ENCODE assay signal across 10 mouse cellular contexts in genomic region chr7:16930850-16931249, GRCm38 (mm10). TPM values are rescaled to one million over a fixed set of nuclear protein-coding genes. Genes with fewer than 3 reads are reported as not detected.
A peak's percentile ranks its signal among the peaks of the same experiment; 100 is the strongest.
DNase-seq lines count a peak whose midpoint lies in the region; ATAC-seq and TF ChIP-seq lines count a peak whose summit lies in the region.
"Had no signal": no experiment of that assay in that cellular context is flagged by ENCODE, and none has a peak within 500 bp of the region (broad histone marks: within the 10 kb centered on the region; RNA-seq: fewer than 3 reads in every experiment).

No protein-coding gene starts in this region.

- H3K27me3 ChIP-seq in kidney, adult 2 months (replicated peaks; ENCODE audit: control insufficient read depth, insufficient read depth, low read length): no peaks in the 10 kb centered on the region
- H3K27me3 ChIP-seq in G1E (ENCODE audit: insufficient read depth, low read length): peaks cover 6% of the 10 kb centered on the region; the same call in 1 of the 2 replicates
- no peaks in the 10 kb centered on the region for H3K27me3 ChIP-seq in heart, postnatal 0 days (ENCODE audit: control insufficient read depth, insufficient read depth, low read length)
- no peaks in the 10 kb centered on the region for H3K27me3 ChIP-seq in midbrain, embryonic 16.5 days (ENCODE audit: control insufficient read depth, insufficient read depth, low read depth, low read length)
- H3K27me3 ChIP-seq: embryonic facial prominence, embryonic 12.5 days; limb, embryonic 15.5 days had no signal

- 0% methylated on average over 1 of the region's 1 CpGs for WGBS in kidney, adult 2 months
- 7% methylated on average over 1 of the region's 1 CpGs for WGBS in heart, postnatal 0 days
- WGBS in midbrain, embryonic 16.5 days: 0% methylated on average over 1 of the region's 1 CpGs

- TF ChIP-seq EP300 in heart, postnatal 0 days (IDR thresholded peaks at IDR 0.05; ENCODE audit: low read depth): no peak

- peak; percentile 78 for DNase-seq in kidney, adult 2 months
- DNase-seq in kidney, adult 11 months: no peak
- no peak for DNase-seq in G1E (ENCODE audit: low spot score)
- DNase-seq in cerebellum, adult 9-11 months: peak; percentile 80
- DNase-seq in heart, postnatal 0 days (ENCODE audit: low spot score): peak; percentile 44
- peak; percentile 75 to 80 for DNase-seq in left cerebral cortex, adult 2 months (ENCODE audit: extremely low spot score in 1 of 2, low spot score in 2 of 2)
- DNase-seq in thymus, postnatal 4 days: peak; percentile 81

- no peak overlapping the region for H3K4me2 ChIP-seq in heart, postnatal 0 days (ENCODE audit: low read depth, low read length)
- H3K4me2 ChIP-seq in midbrain, embryonic 16.5 days (ENCODE audit: low read length): no peak overlapping the region
- H3K4me2 ChIP-seq: embryonic facial prominence, embryonic 12.5 days; limb, embryonic 15.5 days had no signal

- no peak overlapping the region for H3K27ac ChIP-seq in kidney, adult 2 months (ENCODE audit: insufficient read depth, low read depth, low read length)
- H3K27ac ChIP-seq in heart, postnatal 0 days (ENCODE audit: low read depth): no peak overlapping the region
- H3K27ac ChIP-seq in left cerebral cortex, adult 2 months: peak overlapping the region; percentile 15; the same call in 1 of the 2 replicates
- 0 out of 2 replicates have a peak overlapping the region, but pooled peaks have one; percentile 24 for H3K27ac ChIP-seq in midbrain, embryonic 16.5 days (ENCODE audit: low read length)
- H3K27ac ChIP-seq: embryonic facial prominence, embryonic 12.5 days; limb, embryonic 15.5 days had no signal

- H3K4me1 ChIP-seq in kidney, adult 2 months (ENCODE audit: control insufficient read depth, insufficient read depth, low read length): no peaks in the 10 kb centered on the region
- H3K4me1 ChIP-seq in G1E (ENCODE audit: insufficient read depth, low read depth, low read length): peaks cover 5% of the 10 kb centered on the region; the same call in 1 of the 2 replicates
- no peaks in the 10 kb centered on the region for H3K4me1 ChIP-seq in heart, postnatal 0 days (ENCODE audit: control insufficient read depth, insufficient read depth)
- peaks cover 20% of the 10 kb centered on the region for H3K4me1 ChIP-seq in midbrain, embryonic 16.5 days (ENCODE audit: control insufficient read depth, insufficient read depth, low read length)
- H3K4me1 ChIP-seq: embryonic facial prominence, embryonic 12.5 days had no signal

- H3K9ac ChIP-seq in heart, postnatal 0 days (replicated peaks; ENCODE audit: low read depth, low read length): no peak overlapping the region
- no peak overlapping the region for H3K9ac ChIP-seq in midbrain, embryonic 16.5 days (ENCODE audit: low read depth, low read length)
- H3K9ac ChIP-seq: embryonic facial prominence, embryonic 12.5 days; limb, embryonic 15.5 days had no signal

- H3K36me3 ChIP-seq in kidney, adult 2 months (ENCODE audit: control insufficient read depth, insufficient read depth, low read length): no peaks in the 10 kb centered on the region
- H3K36me3 ChIP-seq in G1E (replicated peaks): no peaks in the 10 kb centered on the region
- H3K36me3 ChIP-seq in heart, postnatal 0 days (replicated peaks; ENCODE audit: control insufficient read depth, insufficient read depth, low read length): no peaks in the 10 kb centered on the region
- no peaks in the 10 kb centered on the region for H3K36me3 ChIP-seq in midbrain, embryonic 16.5 days (ENCODE audit: control insufficient read depth, insufficient read depth, low read length)
- H3K36me3 ChIP-seq: embryonic facial prominence, embryonic 12.5 days; limb, embryonic 15.5 days had no signal

- no peak for TF ChIP-seq POLR2A in kidney, adult 2 months (IDR thresholded peaks at IDR 0.05; ENCODE audit: low read depth, low read length)

- peak; percentile 57 for TF ChIP-seq CTCF in kidney, adult 2 months (conservative IDR thresholded peaks at IDR 0.05; ENCODE audit: insufficient read depth, insufficient read length, low read depth, low read length)
- TF ChIP-seq CTCF in G1E (IDR thresholded peaks at IDR 0.05; ENCODE audit: low read depth, low read length): peak; percentile 36; the same call in 1 of the 2 replicates
- peak; percentile 71 for TF ChIP-seq CTCF in heart, postnatal 0 days (IDR thresholded peaks at IDR 0.05; ENCODE audit: low read depth)
- peak; percentile 95 for TF ChIP-seq CTCF in left cerebral cortex, adult 2 months (IDR thresholded peaks at IDR 0.05)

- ATAC-seq in G1E (ENCODE audit: extremely low read depth, insufficient number of reproducible peaks, low FRiP score, poor library complexity, severe bottlenecking): no peak
- no peak for ATAC-seq in heart, postnatal 0 days (ENCODE audit: insufficient read depth, low read depth)
- ATAC-seq in midbrain, embryonic 16.5 days: no peak

- H3K4me3 ChIP-seq in kidney, adult 2 months (ENCODE audit: insufficient read depth, low read depth, low read length): no peak overlapping the region
- no peak overlapping the region for H3K4me3 ChIP-seq in G1E (ENCODE audit: low read depth, low read length)
- no peak overlapping the region for H3K4me3 ChIP-seq in heart, postnatal 0 days (ENCODE audit: low read depth, low read length)
- no peak overlapping the region for H3K4me3 ChIP-seq in left cerebral cortex, adult 2 months
- no peak overlapping the region for H3K4me3 ChIP-seq in midbrain, embryonic 16.5 days (ENCODE audit: low read depth, low read length)
- H3K4me3 ChIP-seq: embryonic facial prominence, embryonic 12.5 days; limb, embryonic 15.5 days had no signal

- H3K9me3 ChIP-seq in G1E (replicated peaks): no peaks in the 10 kb centered on the region
- H3K9me3 ChIP-seq in heart, postnatal 0 days (replicated peaks; ENCODE audit: control insufficient read depth, low read length): no peaks in the 10 kb centered on the region
- no peaks in the 10 kb centered on the region for H3K9me3 ChIP-seq in midbrain, embryonic 16.5 days (replicated peaks; ENCODE audit: control insufficient read depth, low read length, poor library complexity, severe bottlenecking)
- H3K9me3 ChIP-seq: embryonic facial prominence, embryonic 12.5 days; limb, embryonic 15.5 days had no signal

- intact Hi-C loops in left cerebral cortex, adult 2 months (cut with DNase I): no loop called here

RNA-seq across cellular contexts. Expression of gene Calm3, which starts 6.9 kb away (rescaled TPM):
- polyA plus RNA-seq in kidney, adult 2 months (2012; rRNA removed): 305 and 325 TPM in 2 replicates
- 157 and 166 TPM in 2 replicates for total RNA-seq in G1E (2014; fragmentation: Nextera tagmentation)
- total RNA-seq in G1E (2017): 313 and 344 TPM in 2 replicates
- 792 and 815 TPM in 2 replicates for polyA plus RNA-seq in G1E (2012)
- total RNA-seq in heart, postnatal 0 days (2014; rRNA removed; ENCODE audit: low replicate concordance): 342 and 417 TPM in 2 replicates
- 101 and 107 TPM in 2 replicates for polyA plus RNA-seq in heart, postnatal 0 days (2015; fragmentation: Nextera tagmentation; extraction: Ambion mirVana)
- 1,000 to 10,000 TPM; 1,732 to 1,834 TPM for total RNA-seq in left cerebral cortex, adult 2 months (2021)
- polyA plus RNA-seq in midbrain, embryonic 16.5 days (2015; fragmentation: Nextera tagmentation; extraction: Ambion mirVana): 405 and 443 TPM in 2 replicates

RNA-seq across cellular contexts. Expression of gene Pnmal2, which starts 13.6 kb away (rescaled TPM):
- polyA plus RNA-seq in kidney, adult 2 months (2012; rRNA removed): 3.6 and 4.0 TPM in 2 replicates
- total RNA-seq in G1E (2014; fragmentation: Nextera tagmentation) (not detected in 2 replicates), G1E (2017) (0.06 and 0.22 TPM in 2 replicates)
- polyA plus RNA-seq in G1E (2012): not detected in 2 replicates
- 2.9 and 4.0 TPM in 2 replicates for total RNA-seq in heart, postnatal 0 days (2014; rRNA removed; ENCODE audit: low replicate concordance)
- 3.0 and 3.4 TPM in 2 replicates for polyA plus RNA-seq in heart, postnatal 0 days (2015; fragmentation: Nextera tagmentation; extraction: Ambion mirVana)
- 100 to 1,000 TPM; 304 to 311 TPM for total RNA-seq in left cerebral cortex, adult 2 months (2021)
- 186 and 206 TPM in 2 replicates for polyA plus RNA-seq in midbrain, embryonic 16.5 days (2015; fragmentation: Nextera tagmentation; extraction: Ambion mirVana)

RNA-seq across cellular contexts. Expression of gene Ptgir, which starts 24.6 kb away (rescaled TPM):
- polyA plus RNA-seq in kidney, adult 2 months (2012; rRNA removed): 4.0 and 5.0 TPM in 2 replicates
- not detected in 2 replicates for total RNA-seq in G1E (2014; fragmentation: Nextera tagmentation)
- 3.1 and 3.5 TPM in 2 replicates for total RNA-seq in G1E (2017)
- polyA plus RNA-seq in G1E (2012): 0.05 and 0.07 TPM in 2 replicates
- 0.58 and 2.3 TPM in 2 replicates for total RNA-seq in heart, postnatal 0 days (2014; rRNA removed; ENCODE audit: low replicate concordance)
- 1.1 and 1.2 TPM in 2 replicates for polyA plus RNA-seq in heart, postnatal 0 days (2015; fragmentation: Nextera tagmentation; extraction: Ambion mirVana)
- total RNA-seq in left cerebral cortex, adult 2 months (2021): under 1 TPM; 0.11 to 0.21 TPM
- polyA plus RNA-seq in midbrain, embryonic 16.5 days (2015; fragmentation: Nextera tagmentation; extraction: Ambion mirVana): 0.22 and 0.23 TPM in 2 replicates

RNA-seq across cellular contexts. Expression of gene Pnmal1, which starts 28.6 kb away (rescaled TPM):
- polyA plus RNA-seq in kidney, adult 2 months (2012; rRNA removed): 0.01 and 0.06 TPM in 2 replicates
- not detected in 2 replicates for total RNA-seq in G1E (2014; fragmentation: Nextera tagmentation)
- 0.05 TPM in 1 of 2 replicates, not detected in the other for total RNA-seq in G1E (2017)
- 0.01 TPM in 1 of 2 replicates, not detected in the other for polyA plus RNA-seq in G1E (2012)
- 0.08 TPM in 1 of 2 replicates, not detected in the other for total RNA-seq in heart, postnatal 0 days (2014; rRNA removed; ENCODE audit: low replicate concordance)
- 0.04 TPM in 2 replicates for polyA plus RNA-seq in heart, postnatal 0 days (2015; fragmentation: Nextera tagmentation; extraction: Ambion mirVana)
- 100 to 1,000 TPM; 106 to 118 TPM for total RNA-seq in left cerebral cortex, adult 2 months (2021)
- polyA plus RNA-seq in midbrain, embryonic 16.5 days (2015; fragmentation: Nextera tagmentation; extraction: Ambion mirVana): 83.1 and 89.5 TPM in 2 replicates

RNA-seq across cellular contexts. Expression of gene Gng8, which starts 39.3 kb away (rescaled TPM):
- 3.6 and 3.7 TPM in 2 replicates for polyA plus RNA-seq in kidney, adult 2 months (2012; rRNA removed)
- total RNA-seq in G1E (2014; fragmentation: Nextera tagmentation) (not detected in 2 replicates), G1E (2017) (0.23 TPM in 1 of 2 replicates, not detected in the other)
- polyA plus RNA-seq in G1E (2012): not detected in 2 replicates
- total RNA-seq in heart, postnatal 0 days (2014; rRNA removed; ENCODE audit: low replicate concordance): 0.27 and 4.0 TPM in 2 replicates
- polyA plus RNA-seq in heart, postnatal 0 days (2015; fragmentation: Nextera tagmentation; extraction: Ambion mirVana): 1.7 and 2.5 TPM in 2 replicates
- total RNA-seq in left cerebral cortex, adult 2 months (2021): 1 to 10 TPM; 1.8 to 2.7 TPM
- polyA plus RNA-seq in midbrain, embryonic 16.5 days (2015; fragmentation: Nextera tagmentation; extraction: Ambion mirVana): 14.0 and 49.2 TPM in 2 replicates

Comparison
In these comparisons a context has a peak if more than half of its experiments do, and no peak if none do; other contexts are left out.
1. DNase-seq: peak in kidney, adult 2 months (single experiment), cerebellum, adult 9-11 months (single experiment), heart, postnatal 0 days (single experiment), left cerebral cortex, adult 2 months (2 of 2) and thymus, postnatal 4 days (single experiment); none in kidney, adult 11 months (single experiment) and G1E (single experiment).
2. H3K27ac ChIP-seq: peak in left cerebral cortex, adult 2 months (single experiment) and midbrain, embryonic 16.5 days (single experiment); none in kidney, adult 2 months (single experiment) and heart, postnatal 0 days (single experiment).
3. CTCF ChIP-seq: peak in every context shown above with its lines; median percentile 95 in left cerebral cortex, adult 2 months; 71 in heart, postnatal 0 days; 57 in kidney, adult 2 months; 36 in G1E.
4. RNA of gene Pnmal2, which starts 13.6 kb away (polyA plus RNA-seq): 186 to 206 TPM in midbrain, embryonic 16.5 days; 3.6 to 4.0 TPM in kidney, adult 2 months, 3.0 to 3.4 TPM in heart, postnatal 0 days and not detected in G1E; every median in the first group is over 10 times any median in the second.